Mouse (Mus musculus): ENCODE data around the gene Ces2e. TPM values are rescaled to one million over a fixed set of nuclear protein-coding genes. Genes with fewer than 3 reads are reported as not detected.
"Not testable (repeated sequence)": the region's sequence is repeated elsewhere in the genome, so short reads cannot be mapped to it uniquely, and the experiment has no call there.

Gene Ces2e
- polyA plus RNA-seq (2016; fragmentation: Nextera tagmentation; extraction: Ambion mirVana) = not detected in 2 replicates

DNA sequence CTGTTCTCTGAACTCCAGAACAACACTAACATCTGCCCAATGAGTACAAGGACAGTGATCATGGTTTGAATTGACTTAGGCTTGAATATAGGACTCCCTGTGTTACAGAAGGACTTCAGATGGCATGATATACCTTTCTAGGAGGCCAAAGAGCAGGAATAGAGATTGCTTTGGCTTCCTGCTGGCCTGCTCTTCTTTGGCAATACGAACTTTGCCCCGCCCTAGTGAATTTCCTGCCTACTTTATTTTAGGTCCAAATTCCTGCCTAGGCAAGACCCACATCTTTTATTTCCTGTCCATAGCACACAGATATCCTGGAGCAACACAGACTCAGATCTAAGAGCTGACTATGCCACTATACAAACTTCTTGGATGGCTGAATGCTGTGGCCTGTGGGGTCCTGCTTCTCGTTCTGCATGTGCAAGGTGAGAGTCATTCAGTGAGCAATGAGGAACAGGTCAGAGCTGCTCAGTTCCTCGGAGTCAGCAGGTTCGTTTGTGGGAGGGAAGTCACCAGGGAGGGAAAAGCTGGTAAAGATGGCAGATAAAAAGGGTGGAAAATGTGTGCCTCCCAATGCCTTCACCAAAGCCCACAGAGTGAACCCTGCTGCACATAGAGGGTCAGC lies at the start of gene Ces2e:
Gene Ces2e, plus strand, starts transcription at position 289 of the 625 bp plus-strand sequence.
- no peak within 1 kb of the TSS for H3K4me3 ChIP-seq
- no peak within 1 kb of the TSS for H3K9ac ChIP-seq
- H3K9me3 ChIP-seq = no peaks in the 10 kb centered on the region
- no peaks in the 10 kb centered on the region for H3K36me3 ChIP-seq
- no peaks in the 10 kb centered on the region for H3K27me3 ChIP-seq (replicated peaks)
- no peak for ATAC-seq (ENCODE audit: low FRiP score, low read depth)
- WGBS = 74% methylated on average over 5 of the region's 5 CpGs
- H3K27ac ChIP-seq = no peak within 1 kb of the TSS
- no peaks in the 10 kb centered on the region for H3K4me1 ChIP-seq
- H3K4me2 ChIP-seq (replicated peaks) = no peak within 1 kb of the TSS

DNA sequence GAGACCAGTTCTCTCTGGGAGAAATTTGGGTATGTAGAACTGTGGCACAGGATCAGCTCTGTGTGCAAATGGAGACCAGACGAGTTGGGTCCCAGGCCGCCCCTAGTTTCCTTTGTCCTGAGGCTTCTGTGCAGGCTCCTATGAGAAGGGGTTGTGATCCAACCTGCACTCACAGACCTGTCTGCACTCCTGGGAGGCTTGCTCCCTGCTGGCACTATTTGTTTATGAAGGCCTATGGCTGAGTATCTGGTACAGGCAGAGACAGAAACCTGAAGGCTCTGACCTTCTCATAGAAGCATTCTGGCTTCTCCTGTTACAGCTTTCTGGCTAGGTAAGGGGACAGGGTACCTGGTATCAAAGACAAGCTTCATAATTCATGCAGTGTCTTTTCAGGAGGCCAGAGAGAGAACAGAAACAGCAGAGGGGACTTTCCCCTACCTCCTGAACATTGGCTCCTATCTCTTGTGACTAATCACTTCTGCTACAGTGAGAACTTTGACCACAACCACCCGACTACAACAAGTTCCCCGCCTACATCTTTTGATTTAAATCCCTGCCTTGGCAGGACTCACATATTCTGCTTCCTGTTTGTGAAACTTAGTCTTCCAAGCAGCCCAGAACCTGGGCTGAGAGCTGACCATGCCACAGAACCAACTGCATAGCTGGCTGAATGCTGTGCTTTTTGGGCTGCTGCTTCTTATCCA lies 39.7 kb upstream of the Ces2e start:
- H3K9me3 ChIP-seq; H3K4me1 ChIP-seq; H3K9ac ChIP-seq; H3K36me3 ChIP-seq; H3K4me3 ChIP-seq; H3K27me3 ChIP-seq (replicated peaks); ATAC-seq (ENCODE audit: low FRiP score, low read depth); H3K4me2 ChIP-seq (replicated peaks); H3K27ac ChIP-seq: not testable (repeated sequence)
- WGBS = no CpG with 5 or more reads among the region's 4 CpGs

DNA sequence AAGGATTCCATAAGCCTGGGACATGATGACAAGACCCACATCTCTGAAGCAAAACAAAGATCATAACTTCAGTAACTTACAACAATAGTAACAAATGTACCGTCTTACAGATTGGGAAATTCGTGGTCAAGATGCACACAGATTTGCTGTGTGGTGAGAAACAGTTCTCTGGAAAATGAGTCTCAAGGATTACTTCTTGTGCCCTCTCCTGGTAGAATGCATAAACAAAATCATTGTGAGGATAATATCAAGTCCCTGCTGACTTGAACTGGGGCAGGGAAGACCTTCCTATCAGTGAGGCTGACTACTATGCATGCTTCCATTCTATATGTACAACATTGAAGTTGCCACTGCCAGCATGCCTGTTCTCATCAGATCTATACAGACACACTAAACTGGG lies 24.3 kb upstream of the Ces2e start:
- H3K4me1 ChIP-seq = no peaks in the 10 kb centered on the region
- H3K27ac ChIP-seq = no peak overlapping the region
- H3K36me3 ChIP-seq = no peaks in the 10 kb centered on the region
- no peaks in the 10 kb centered on the region for H3K27me3 ChIP-seq (replicated peaks)
- H3K9me3 ChIP-seq = no peaks in the 10 kb centered on the region
- H3K4me3 ChIP-seq = no peak overlapping the region
- no peak overlapping the region for H3K4me2 ChIP-seq (replicated peaks)
- no peak for ATAC-seq (ENCODE audit: low FRiP score, low read depth)
- H3K9ac ChIP-seq = no peak overlapping the region
- WGBS = 89% methylated on average over 2 of the region's 2 CpGs

DNA sequence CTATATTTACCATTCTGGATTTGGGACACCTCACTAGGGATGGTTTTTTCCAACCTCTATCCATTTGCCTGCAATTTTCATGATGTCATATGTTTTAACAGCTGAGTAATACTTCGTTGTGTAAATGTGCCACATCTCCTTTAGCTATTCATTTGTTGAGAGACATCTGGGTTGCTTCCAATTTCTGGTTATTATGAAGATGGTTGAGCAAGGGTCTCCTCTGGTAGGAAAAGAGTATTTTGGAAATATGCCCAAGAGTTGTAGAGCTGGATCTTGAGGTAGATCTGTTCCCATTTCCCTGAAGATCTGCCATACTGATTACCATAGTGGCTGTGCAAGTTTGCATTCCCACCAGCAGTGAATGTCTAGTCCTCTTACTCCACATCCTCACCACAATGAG lies 18.9 kb upstream of the Ces2e start:
- no peaks in the 10 kb centered on the region for H3K27me3 ChIP-seq (replicated peaks)
- no peaks in the 10 kb centered on the region for H3K4me1 ChIP-seq
- 62% methylated on average over 1 of the region's 1 CpGs for WGBS
- no peak overlapping the region for H3K27ac ChIP-seq
- H3K36me3 ChIP-seq = no peaks in the 10 kb centered on the region
- no peak for ATAC-seq (ENCODE audit: low FRiP score, low read depth)
- H3K9me3 ChIP-seq = no peaks in the 10 kb centered on the region
- no peak overlapping the region for H3K9ac ChIP-seq
- H3K4me3 ChIP-seq = no peak overlapping the region
- no peak overlapping the region for H3K4me2 ChIP-seq (replicated peaks)

DNA sequence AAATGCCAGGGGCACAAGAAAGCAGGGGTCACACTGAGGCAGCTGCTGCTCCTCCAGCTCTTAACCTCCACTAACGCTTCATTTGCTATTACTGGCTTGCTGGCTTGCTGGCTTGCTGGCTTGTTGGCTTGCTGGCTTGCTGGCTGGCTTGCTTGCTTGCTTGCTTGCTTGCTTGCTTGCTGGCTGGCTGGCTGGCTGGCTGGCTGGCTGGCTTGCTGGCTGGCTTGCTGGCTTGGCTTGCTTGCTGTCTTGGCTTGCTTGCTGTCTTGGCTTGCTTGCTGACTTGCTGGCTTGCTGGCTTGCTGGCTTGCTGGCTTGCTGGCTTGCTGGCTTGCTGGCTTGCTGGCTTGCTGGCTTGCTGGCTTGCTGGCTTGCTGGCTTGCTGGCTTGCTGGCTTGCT lies 17.0 kb upstream of the Ces2e start:
- H3K4me2 ChIP-seq (replicated peaks); H3K9ac ChIP-seq; H3K4me1 ChIP-seq; H3K27me3 ChIP-seq (replicated peaks); H3K4me3 ChIP-seq; H3K27ac ChIP-seq; H3K9me3 ChIP-seq; ATAC-seq (ENCODE audit: low FRiP score, low read depth); H3K36me3 ChIP-seq: not testable (repeated sequence)
- WGBS = 84% methylated on average over 1 of the region's 1 CpGs

DNA sequence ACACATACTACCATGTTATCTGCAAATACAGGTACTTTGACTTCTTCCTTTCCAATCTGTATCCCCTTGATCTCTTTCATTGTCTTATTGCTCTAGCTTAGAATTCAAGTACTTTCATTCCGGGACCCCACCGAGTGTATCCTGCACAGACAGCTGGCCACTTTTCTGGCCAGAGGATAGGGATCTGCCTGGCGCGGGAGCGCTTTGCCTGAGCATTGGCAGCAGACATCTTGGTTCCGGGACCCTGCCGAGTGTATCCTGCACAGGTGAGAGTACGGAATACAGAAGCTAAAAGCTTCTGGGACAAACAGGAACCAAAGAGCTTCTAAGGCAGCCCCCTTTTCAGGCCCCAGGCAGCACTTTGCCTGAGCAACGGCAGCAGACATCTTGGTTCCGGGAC lies 16.4 kb upstream of the Ces2e start:
- H3K4me3 ChIP-seq; H3K9ac ChIP-seq; ATAC-seq (ENCODE audit: low FRiP score, low read depth); H3K27ac ChIP-seq; H3K36me3 ChIP-seq; H3K27me3 ChIP-seq (replicated peaks); H3K4me1 ChIP-seq; H3K9me3 ChIP-seq; H3K4me2 ChIP-seq (replicated peaks): not testable (repeated sequence)
- 95% methylated on average over 10 of the region's 10 CpGs for WGBS

DNA sequence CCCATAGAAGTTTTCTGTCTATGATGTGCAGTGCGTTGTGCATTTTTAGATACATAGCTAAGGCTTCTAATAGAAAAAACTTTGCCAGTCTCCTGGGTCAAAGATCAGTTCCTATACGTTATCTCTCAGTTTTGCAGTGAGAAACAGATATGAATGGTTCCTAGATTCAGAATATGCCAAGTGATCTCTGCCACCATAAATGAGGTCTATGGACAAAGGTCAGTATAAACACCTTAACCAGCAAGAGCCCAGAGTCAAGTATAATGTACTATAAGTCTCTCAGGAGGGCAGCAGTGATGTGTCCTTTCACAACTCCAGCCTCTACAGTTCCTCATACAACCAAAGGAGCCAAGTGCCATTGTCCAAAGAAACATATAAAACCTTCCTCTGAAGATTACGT lies 1.2 kb downstream of the Ces2e start:
- Histone ChIP-seq H3K27ac (no peak overlapping the region), H3K4me3 (no peak overlapping the region), H3K27me3 (replicated peaks) (no peaks in the 10 kb centered on the region), H3K9ac (no peak overlapping the region), H3K36me3 (no peaks in the 10 kb centered on the region), H3K9me3 (no peaks in the 10 kb centered on the region), H3K4me2 (replicated peaks) (no peak overlapping the region), H3K4me1 (no peaks in the 10 kb centered on the region)
- 82% methylated on average over 3 of the region's 3 CpGs for WGBS
- ATAC-seq (ENCODE audit: low FRiP score, low read depth) = no peak

DNA sequence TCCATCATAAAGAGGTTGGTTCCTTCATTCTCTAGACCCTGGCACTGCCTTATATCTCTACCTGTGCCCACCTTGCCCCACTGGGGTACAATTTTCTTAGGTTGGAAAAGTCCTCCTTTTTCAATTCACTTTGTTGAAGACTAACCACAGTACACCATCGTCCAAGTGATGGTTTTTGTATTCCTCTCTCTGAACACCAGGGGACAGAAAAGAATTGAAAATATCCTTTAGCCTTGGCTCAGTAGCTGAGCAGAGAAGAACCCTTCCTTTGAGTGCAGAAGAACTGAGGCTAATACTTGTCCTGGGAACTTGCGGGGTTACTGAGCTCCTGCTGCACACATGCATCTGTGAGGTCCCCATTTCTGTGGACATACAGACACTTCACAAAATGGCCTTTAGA lies 18.6 kb downstream of the Ces2e start:
- Histone ChIP-seq H3K9me3 (no peaks in the 10 kb centered on the region), H3K9ac (no peak overlapping the region), H3K4me1 (no peaks in the 10 kb centered on the region), H3K4me2 (replicated peaks) (no peak overlapping the region), H3K27ac (no peak overlapping the region), H3K4me3 (no peak overlapping the region), H3K36me3 (no peaks in the 10 kb centered on the region), H3K27me3 (replicated peaks) (no peaks in the 10 kb centered on the region)
- ATAC-seq (ENCODE audit: low FRiP score, low read depth) = no peak
- WGBS = 84% methylated on average over 2 of the region's 2 CpGs

DNA sequence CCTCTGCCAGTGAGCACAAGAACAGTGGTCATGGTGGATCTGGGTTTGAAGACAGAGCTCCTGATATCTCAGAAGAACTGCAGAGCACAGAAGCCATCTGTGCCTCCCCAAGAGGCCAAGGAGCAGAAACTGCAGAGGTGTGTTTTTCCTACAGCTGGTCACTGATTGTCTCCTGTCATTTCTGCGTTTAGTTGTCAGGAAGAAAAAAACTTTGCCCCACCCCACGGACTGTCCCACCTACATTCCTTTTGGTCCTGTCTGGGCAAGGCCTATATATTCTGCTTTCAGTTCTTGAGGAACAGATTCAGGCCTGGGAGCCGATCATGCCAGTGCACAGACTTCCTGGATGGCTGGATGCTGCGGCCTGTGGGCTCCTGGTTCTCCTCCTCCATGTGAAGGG lies 21.0 kb downstream of the Ces2e start, which contains the start of gene Ces2f:
Gene Ces2f, plus strand, starts transcription at position 301 of the 400 bp plus-strand sequence.
- Histone ChIP-seq H3K9ac (no peak within 1 kb of the TSS), H3K36me3 (no peaks in the 10 kb centered on the region), H3K9me3 (no peaks in the 10 kb centered on the region), H3K27ac (no peak within 1 kb of the TSS), H3K4me2 (replicated peaks) (no peak within 1 kb of the TSS), H3K4me3 (no peak within 1 kb of the TSS), H3K27me3 (replicated peaks) (no peaks in the 10 kb centered on the region), H3K4me1 (no peaks in the 10 kb centered on the region)
- ATAC-seq (ENCODE audit: low FRiP score, low read depth) = no peak
- WGBS = 88% methylated on average over 4 of the region's 4 CpGs

DNA sequence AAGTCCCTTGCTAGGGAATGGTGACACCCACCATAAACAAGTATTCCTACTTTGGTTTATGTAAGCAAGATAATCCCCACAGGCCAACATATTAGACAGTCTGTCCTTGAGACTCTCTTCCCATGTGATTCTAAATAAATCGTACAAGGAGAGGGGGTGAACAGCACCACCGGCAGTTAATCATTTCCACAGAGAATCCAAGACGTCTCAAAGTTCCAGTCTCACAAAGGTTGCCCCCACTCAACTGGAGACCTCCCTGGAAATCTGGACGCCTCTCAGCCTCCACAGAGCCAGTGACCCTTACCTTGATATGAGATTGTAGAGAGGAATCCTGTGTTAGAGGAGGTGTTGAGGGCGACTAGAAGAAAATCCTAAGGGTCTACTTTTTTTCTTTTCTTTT lies 23.0 kb downstream of the Ces2e start:
- Histone ChIP-seq H3K4me1 (no peaks in the 10 kb centered on the region), H3K9ac (no peak overlapping the region), H3K27ac (no peak overlapping the region), H3K4me2 (replicated peaks) (no peak overlapping the region), H3K9me3 (no peaks in the 10 kb centered on the region), H3K4me3 (no peak overlapping the region), H3K27me3 (replicated peaks) (no peaks in the 10 kb centered on the region), H3K36me3 (no peaks in the 10 kb centered on the region)
- no peak for ATAC-seq (ENCODE audit: low FRiP score, low read depth)
- WGBS = 81% methylated on average over 5 of the region's 5 CpGs

DNA sequence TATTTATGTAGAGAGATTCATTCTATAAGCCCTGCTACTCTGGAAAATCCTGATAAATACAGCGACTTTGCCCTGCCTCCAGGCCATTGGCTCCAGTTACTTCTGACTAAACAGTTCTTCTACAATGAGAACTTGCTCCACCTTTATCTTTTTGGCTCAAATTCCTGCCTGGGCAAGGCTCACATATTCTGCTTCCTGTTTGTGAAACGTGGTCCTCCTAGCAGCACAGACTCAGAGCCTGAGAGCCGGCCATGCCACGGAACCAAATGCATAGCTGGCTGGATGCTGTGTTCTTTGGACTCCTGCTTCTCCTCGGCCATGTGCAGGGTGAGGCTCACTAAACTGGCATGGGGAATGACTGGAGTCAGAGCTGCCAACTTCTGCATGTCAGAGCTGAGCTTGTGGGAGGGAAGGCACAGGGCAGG lies 35.5 kb downstream of the Ces2e start, which contains the start of gene Ces2g:
Gene Ces2g, plus strand, starts transcription at position 182 of the 425 bp plus-strand sequence.
- 78% methylated on average over 5 of the region's 5 CpGs for WGBS
- H3K9me3 ChIP-seq = no peaks in the 10 kb centered on the region
- no peak within 1 kb of the TSS for H3K4me3 ChIP-seq
- H3K4me1 ChIP-seq = no peaks in the 10 kb centered on the region
- no peak within 1 kb of the TSS for H3K9ac ChIP-seq
- H3K27ac ChIP-seq = no peak within 1 kb of the TSS
- H3K4me2 ChIP-seq (replicated peaks) = no peak within 1 kb of the TSS
- ATAC-seq (ENCODE audit: low FRiP score, low read depth) = no peak
- H3K27me3 ChIP-seq (replicated peaks) = no peaks in the 10 kb centered on the region
- no peaks in the 10 kb centered on the region for H3K36me3 ChIP-seq

DNA sequence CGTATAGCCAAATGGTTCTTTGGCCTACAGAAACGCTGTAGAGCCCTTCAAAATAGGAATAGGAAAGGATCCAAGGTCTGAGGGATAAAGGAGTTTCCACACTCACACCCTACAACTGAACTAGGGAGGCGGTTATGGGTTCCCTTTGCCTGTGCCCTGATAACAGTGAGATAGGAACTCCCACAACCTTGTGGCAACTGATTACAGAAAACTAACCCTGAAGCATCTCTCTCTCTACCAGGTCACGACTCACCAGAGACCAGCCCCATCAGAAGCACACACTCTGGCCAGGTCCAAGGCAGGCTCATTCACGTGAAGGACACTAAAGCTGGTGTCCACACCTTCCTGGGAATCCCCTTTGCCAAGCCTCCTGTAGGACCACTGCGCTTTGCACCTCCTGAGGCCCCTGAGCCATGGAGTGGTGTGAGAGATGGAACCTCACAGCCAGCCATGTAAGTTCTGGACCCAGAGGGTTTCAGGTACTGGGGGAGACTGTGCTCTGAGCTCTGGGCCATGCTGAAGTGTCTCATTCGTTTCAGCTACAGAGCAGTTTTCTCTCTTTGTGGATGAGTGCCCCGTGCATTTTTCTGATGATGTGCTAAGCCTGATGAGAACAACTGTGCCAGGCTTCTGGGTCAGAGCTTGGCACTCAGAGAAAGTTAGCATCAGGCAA lies 36.3 kb downstream of the Ces2e start:
- no peak for ATAC-seq (ENCODE audit: low FRiP score, low read depth)
- H3K27ac ChIP-seq = no peak overlapping the region
- H3K27me3 ChIP-seq (replicated peaks) = no peaks in the 10 kb centered on the region
- no peaks in the 10 kb centered on the region for H3K4me1 ChIP-seq
- 75% methylated on average over 8 of the region's 8 CpGs for WGBS
- H3K4me2 ChIP-seq (replicated peaks) = no peak overlapping the region
- no peak overlapping the region for H3K9ac ChIP-seq
- H3K9me3 ChIP-seq = no peaks in the 10 kb centered on the region
- no peak overlapping the region for H3K4me3 ChIP-seq
- no peaks in the 10 kb centered on the region for H3K36me3 ChIP-seq

Measured in neural tube, embryonic 12.5 days (tissue).